Mouse (Mus musculus) liver, adult 2 months (tissue): ENCODE measurements around the gene Amh.

Experiments
- CTCF ChIP-seq: fragments of 200-500 bp; IDR thresholded peaks from 2 replicates; pipeline ENCODE4 v1.5.1; 2011; ENCODE audit warnings: low read depth, low read length, control low read depth
- POLR2A ChIP-seq: fragments of 200-500 bp; IDR thresholded peaks from 2 replicates; pipeline ENCODE4 v1.6.1; 2011; ENCODE audit warnings: low read length, control low read depth; ENCODE audit not compliant: insufficient read depth; ENCODE audit errors: extremely low read depth

- no peak for TF ChIP-seq POLR2A
- TF ChIP-seq CTCF, result no peak
Measured at GRCm38 (mm10) chr10:80823316-80823715, 18.3 kb downstream of the Amh start.
